Mouse (Mus musculus): ENCODE results near the gene Gbgt1. TPM values are rescaled to one million over a fixed set of nuclear protein-coding genes. Genes with fewer than 3 reads are reported as not detected.

Gbgt1 gene
- polyA plus RNA-seq, 1 experiment from 2014 or later = 1.2 TPM

- no peak for DNase-seq (ENCODE audit: low spot score)
- H3K36me3 ChIP-seq (ENCODE audit: insufficient read depth, low read length) = peaks cover 41% of the 10 kb centered on the region
- no peak for ATAC-seq
- H3K4me2 ChIP-seq (replicated peaks; ENCODE audit: low read depth, low read length) = no peak overlapping the region
- no peak overlapping the region for H3K9ac ChIP-seq (replicated peaks; ENCODE audit: low read depth)
- H3K27me3 ChIP-seq (replicated peaks; ENCODE audit: insufficient read depth, low read length) = no peaks in the 10 kb centered on the region
- H3K27ac ChIP-seq (ENCODE audit: low read length) = no peak overlapping the region
- H3K4me3 ChIP-seq (ENCODE audit: low read depth, low read length) = no peak overlapping the region
- TF ChIP-seq CTCF (IDR thresholded peaks at IDR 0.05) (no peak), EP300 (IDR thresholded peaks at IDR 0.05) (no peak)
- no peaks in the 10 kb centered on the region for H3K4me1 ChIP-seq (ENCODE audit: insufficient read depth, low read depth, low read length)
- no peaks in the 10 kb centered on the region for H3K9me3 ChIP-seq (ENCODE audit: low read length)
These were observed 49.3 kb downstream of the Gbgt1 start for GRCm38 (mm10) chr2:28545976-28546375.

GRCm38 (mm10) chr2:28546560-28546959, 49.9 kb downstream of the Gbgt1 start:
- H3K9ac ChIP-seq (replicated peaks; ENCODE audit: low read depth) = no peak overlapping the region
- H3K27me3 ChIP-seq (replicated peaks; ENCODE audit: insufficient read depth, low read length) = no peaks in the 10 kb centered on the region
- TF ChIP-seq EP300 (IDR thresholded peaks at IDR 0.05) (no peak), CTCF (IDR thresholded peaks at IDR 0.05) (no peak)
- H3K4me1 ChIP-seq (ENCODE audit: insufficient read depth, low read depth, low read length) = no peaks in the 10 kb centered on the region
- no peak overlapping the region for H3K27ac ChIP-seq (ENCODE audit: low read length)
- no peaks in the 10 kb centered on the region for H3K9me3 ChIP-seq (ENCODE audit: low read length)
- 75% methylated on average over 6 of the region's 6 CpGs for WGBS
- ATAC-seq (no peak), DNase-seq (ENCODE audit: low spot score) (no peak)
- no peak overlapping the region for H3K4me3 ChIP-seq (ENCODE audit: low read depth, low read length)
- no peak overlapping the region for H3K4me2 ChIP-seq (replicated peaks; ENCODE audit: low read depth, low read length)
- peaks cover 47% of the 10 kb centered on the region for H3K36me3 ChIP-seq (ENCODE audit: insufficient read depth, low read length)

GRCm38 (mm10) chr2:28547237-28548172, 50.8 kb downstream of the Gbgt1 start:
- Histone ChIP-seq H3K9me3 (ENCODE audit: low read length) (no peaks in the 10 kb centered on the region), H3K27ac (ENCODE audit: low read length) (no peak overlapping the region), H3K4me1 (ENCODE audit: insufficient read depth, low read depth, low read length) (no peaks in the 10 kb centered on the region), H3K36me3 (ENCODE audit: insufficient read depth, low read length) (peaks cover 56% of the 10 kb centered on the region), H3K27me3 (replicated peaks; ENCODE audit: insufficient read depth, low read length) (no peaks in the 10 kb centered on the region), H3K4me3 (ENCODE audit: low read depth, low read length) (no peak overlapping the region), H3K4me2 (replicated peaks; ENCODE audit: low read depth, low read length) (no peak overlapping the region), H3K9ac (replicated peaks; ENCODE audit: low read depth) (no peak overlapping the region)
- WGBS = 52% methylated on average over 11 of the region's 11 CpGs
- peak; percentile 78 for ATAC-seq
- TF ChIP-seq EP300 (IDR thresholded peaks at IDR 0.05) (no peak), CTCF (IDR thresholded peaks at IDR 0.05) (peak; percentile 100)
- peak; percentile 87 for DNase-seq (ENCODE audit: low spot score)

DNA sequence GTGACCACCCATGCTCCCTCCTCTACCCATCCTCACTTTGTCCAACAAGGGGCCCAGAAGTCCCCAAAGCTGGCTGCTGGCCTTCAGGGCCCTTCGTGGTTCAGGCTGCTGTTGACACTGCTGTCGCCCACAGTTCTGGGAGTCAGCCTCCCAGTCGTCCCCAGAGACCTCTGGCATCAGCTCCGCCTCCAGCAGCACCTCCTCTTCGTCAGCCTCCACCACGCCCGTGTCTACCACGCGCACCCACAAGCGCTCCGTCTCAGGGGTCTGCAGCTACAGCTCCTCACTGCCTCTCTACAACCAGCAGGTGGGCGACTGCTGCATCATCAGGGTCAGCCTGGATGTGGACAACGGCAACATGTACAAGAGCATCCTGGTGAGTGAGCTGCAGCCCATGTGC, 52.5 kb downstream of the Gbgt1 start:
- Histone ChIP-seq H3K4me1 (ENCODE audit: insufficient read depth, low read depth, low read length) (no peaks in the 10 kb centered on the region), H3K9ac (replicated peaks; ENCODE audit: low read depth) (no peak overlapping the region), H3K27ac (ENCODE audit: low read length) (no peak overlapping the region), H3K9me3 (ENCODE audit: low read length) (no peaks in the 10 kb centered on the region), H3K4me3 (ENCODE audit: low read depth, low read length) (no peak overlapping the region), H3K36me3 (ENCODE audit: insufficient read depth, low read length) (peaks cover 52% of the 10 kb centered on the region), H3K27me3 (replicated peaks; ENCODE audit: insufficient read depth, low read length) (no peaks in the 10 kb centered on the region), H3K4me2 (replicated peaks; ENCODE audit: low read depth, low read length) (no peak overlapping the region)
- TF ChIP-seq EP300 (IDR thresholded peaks at IDR 0.05) (no peak), CTCF (IDR thresholded peaks at IDR 0.05) (no peak)
- ATAC-seq = no peak
- WGBS = 90% methylated on average over 13 of the region's 13 CpGs
- no peak for DNase-seq (ENCODE audit: low spot score)

DNA sequence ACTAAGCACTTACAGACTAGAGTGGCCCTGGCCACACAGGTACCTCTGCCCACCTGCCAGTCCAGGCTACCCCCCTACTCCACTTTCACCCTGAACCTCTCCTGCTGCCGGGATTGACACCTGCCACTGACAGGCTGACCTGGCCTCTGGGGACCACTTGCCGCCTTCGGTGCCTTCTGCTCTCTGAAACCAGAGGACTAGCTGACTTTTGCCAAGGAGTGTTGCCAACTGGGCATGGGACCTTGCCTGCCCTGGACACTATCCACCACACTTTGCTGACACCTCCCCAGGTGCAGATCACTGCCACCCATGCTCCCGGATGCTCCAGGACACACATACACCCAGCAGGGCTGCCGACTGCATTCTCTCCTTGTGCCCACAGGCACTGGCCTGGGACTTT, 55.6 kb downstream of the Gbgt1 start:
- Histone ChIP-seq H3K9ac (replicated peaks; ENCODE audit: low read depth) (no peak overlapping the region), H3K4me1 (ENCODE audit: insufficient read depth, low read depth, low read length) (no peaks in the 10 kb centered on the region), H3K9me3 (ENCODE audit: low read length) (no peaks in the 10 kb centered on the region), H3K36me3 (ENCODE audit: insufficient read depth, low read length) (peaks cover 44% of the 10 kb centered on the region), H3K4me2 (replicated peaks; ENCODE audit: low read depth, low read length) (no peak overlapping the region), H3K27ac (ENCODE audit: low read length) (no peak overlapping the region), H3K4me3 (ENCODE audit: low read depth, low read length) (no peak overlapping the region), H3K27me3 (replicated peaks; ENCODE audit: insufficient read depth, low read length) (no peaks in the 10 kb centered on the region)
- DNase-seq (ENCODE audit: low spot score) (no peak), ATAC-seq (no peak)
- WGBS = 98% methylated on average over 5 of the region's 5 CpGs
- TF ChIP-seq EP300 (IDR thresholded peaks at IDR 0.05) (no peak), CTCF (IDR thresholded peaks at IDR 0.05) (no peak)

Other genes with a start within 250 kb of the Gbgt1 start
- gene Ppp1r26, start 50.1 kb upstream of the Gbgt1 start, polyA plus RNA-seq (2015; fragmentation: Nextera tagmentation; extraction: Ambion mirVana) = 1.6 and 2.4 TPM in 2 replicates
- gene 1700007K13Rik, start 30.6 kb upstream of the Gbgt1 start, polyA plus RNA-seq (2015; fragmentation: Nextera tagmentation; extraction: Ambion mirVana) = 13.5 and 18.3 TPM in 2 replicates
- gene Mrps2, start 28.8 kb upstream of the Gbgt1 start, polyA plus RNA-seq (2015; fragmentation: Nextera tagmentation; extraction: Ambion mirVana) = 20.8 and 21.8 TPM in 2 replicates
- 5.8 and 6.1 TPM in 2 replicates for gene Gm10134, start 9.2 kb downstream of the Gbgt1 start, polyA plus RNA-seq (2015; fragmentation: Nextera tagmentation; extraction: Ambion mirVana)
- gene Ralgds, start 16.2 kb downstream of the Gbgt1 start, polyA plus RNA-seq (2015; fragmentation: Nextera tagmentation; extraction: Ambion mirVana) = 24.4 and 29.1 TPM in 2 replicates
- 0.46 TPM in 1 of 2 replicates, not detected in the other for gene Cel, start 66.5 kb downstream of the Gbgt1 start, polyA plus RNA-seq (2015; fragmentation: Nextera tagmentation; extraction: Ambion mirVana)
- 15.8 and 18.9 TPM in 2 replicates for gene Gtf3c5, start 86.9 kb downstream of the Gbgt1 start, polyA plus RNA-seq (2015; fragmentation: Nextera tagmentation; extraction: Ambion mirVana)
- gene Gfi1b, start 125.1 kb downstream of the Gbgt1 start, polyA plus RNA-seq (2015; fragmentation: Nextera tagmentation; extraction: Ambion mirVana) = 0.94 and 1.0 TPM in 2 replicates
- 7.3 and 8.7 TPM in 2 replicates for gene Tsc1, start 144.3 kb downstream of the Gbgt1 start, polyA plus RNA-seq (2015; fragmentation: Nextera tagmentation; extraction: Ambion mirVana)
- gene Spaca9, start 202.8 kb downstream of the Gbgt1 start, polyA plus RNA-seq (2015; fragmentation: Nextera tagmentation; extraction: Ambion mirVana) = 21.2 and 26.3 TPM in 2 replicates
- 8.7 and 10.9 TPM in 2 replicates for gene Ak8, start 203.3 kb downstream of the Gbgt1 start, polyA plus RNA-seq (2015; fragmentation: Nextera tagmentation; extraction: Ambion mirVana)

Data from lung, postnatal 0 days (tissue).